Mouse (Mus musculus) stomach, embryonic 16.5 days (tissue): ENCODE results near the gene Agtr1b. TPM values are rescaled to one million over a fixed set of nuclear protein-coding genes. Genes with fewer than 3 reads are reported as not detected.

Source experiments
- ATAC-seq: fragments of 200-750 bp; cut with Nextera tagmentation; 2 replicates; pipeline ENCODE4 v1.8.0; 2017; ENCODE audit warnings: moderate number of reproducible peaks, moderate TSS enrichment; ENCODE audit not compliant: insufficient read depth, low FRiP score
- H3K27ac ChIP-seq: fragments of 300-500 bp; sonication (generic); 2 replicates; pipeline ENCODE4 v1.5.1; 2014; ENCODE audit warnings: low read length
- H3K27me3 ChIP-seq: fragments of 300-500 bp; sonication (generic); 2 replicates; pipeline ENCODE4 v1.6.1; 2014; ENCODE audit warnings: low read length, control low read depth, mixed read lengths; ENCODE audit not compliant: control insufficient read depth, insufficient read depth
- H3K36me3 ChIP-seq: fragments of 300-500 bp; sonication (generic); 2 replicates; pipeline ENCODE4 v1.6.1; 2014; ENCODE audit warnings: low read length; ENCODE audit not compliant: control insufficient read depth, insufficient read depth
- H3K4me1 ChIP-seq: fragments of 300-500 bp; sonication (generic); 2 replicates; pipeline ENCODE4 v1.6.1; 2014; ENCODE audit warnings: low read length, control low read depth, mixed read lengths; ENCODE audit not compliant: control insufficient read depth, insufficient read depth
- H3K4me2 ChIP-seq: fragments of 300-500 bp; sonication (generic); 2 replicates; pipeline ENCODE4 v1.6.1; 2014; ENCODE audit warnings: low read depth, low read length, mixed read lengths
- H3K4me3 ChIP-seq: fragments of 300-500 bp; sonication (generic); replicated peaks from 2 replicates; pipeline ENCODE4 v1.5.1; 2014; ENCODE audit warnings: mild to moderate bottlenecking, low read length
- H3K9ac ChIP-seq: fragments of 300-500 bp; sonication (generic); 2 replicates; pipeline ENCODE4 v1.6.1; 2014; ENCODE audit warnings: low read length
- H3K9me3 ChIP-seq: fragments of 300-500 bp; sonication (generic); replicated peaks from 2 replicates; pipeline ENCODE4 v1.6.1; 2016; ENCODE audit warnings: low read length, control low read depth; ENCODE audit not compliant: control insufficient read depth
- WGBS: fragments of 180-500 bp; shearing (Covaris S2); extraction: QIAGEN DNeasy Blood & Tissue Kit; methylation state at CpG from one replicate; pipeline ENCODE4 v1.1.7; 2014; 5-methylcytosine and 5-hydroxymethylcytosine counted together
- polyA plus RNA-seq: library from polyadenylated mRNA; unstranded; fragments of >200 nt; fragmentation: Nextera tagmentation; extraction: Ambion mirVana; gene quantifications from 2 replicates; pipeline ENCODE4 v1.2.1, GENCODE M21; 2015

Agtr1b gene
- polyA plus RNA-seq, 1 experiment from 2014 or later, result 3.6 TPM

DNA sequence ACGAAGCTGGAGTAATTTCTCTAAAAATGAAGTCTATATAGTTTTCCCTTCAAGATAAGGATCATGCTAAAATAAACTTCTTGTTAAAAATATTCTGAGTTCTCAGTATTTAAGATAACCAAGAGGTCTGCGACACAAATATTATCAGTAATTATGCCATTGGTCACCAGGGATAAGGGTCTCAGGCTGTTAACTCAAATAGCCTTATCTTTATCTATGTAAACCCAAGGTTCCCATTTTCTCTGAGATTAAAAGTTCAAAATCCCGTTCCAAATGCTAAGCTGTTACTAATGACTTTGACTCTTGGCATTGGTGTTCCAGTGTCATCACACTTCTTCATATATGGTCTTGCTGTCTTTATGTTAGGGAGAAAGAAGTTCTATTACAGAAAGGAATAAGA lies 71.4 kb downstream of the Agtr1b start:
- Histone ChIP-seq H3K9me3 (no peaks in the 10 kb centered on the region), H3K9ac (no peak overlapping the region), H3K36me3 (no peaks in the 10 kb centered on the region), H3K27ac (no peak overlapping the region), H3K4me3 (no peak overlapping the region), H3K27me3 (no peaks in the 10 kb centered on the region), H3K4me1 (no peaks in the 10 kb centered on the region), H3K4me2 (no peak overlapping the region)
- no peak for ATAC-seq
- WGBS, result 50% methylated on average over 3 of the region's 3 CpGs

DNA sequence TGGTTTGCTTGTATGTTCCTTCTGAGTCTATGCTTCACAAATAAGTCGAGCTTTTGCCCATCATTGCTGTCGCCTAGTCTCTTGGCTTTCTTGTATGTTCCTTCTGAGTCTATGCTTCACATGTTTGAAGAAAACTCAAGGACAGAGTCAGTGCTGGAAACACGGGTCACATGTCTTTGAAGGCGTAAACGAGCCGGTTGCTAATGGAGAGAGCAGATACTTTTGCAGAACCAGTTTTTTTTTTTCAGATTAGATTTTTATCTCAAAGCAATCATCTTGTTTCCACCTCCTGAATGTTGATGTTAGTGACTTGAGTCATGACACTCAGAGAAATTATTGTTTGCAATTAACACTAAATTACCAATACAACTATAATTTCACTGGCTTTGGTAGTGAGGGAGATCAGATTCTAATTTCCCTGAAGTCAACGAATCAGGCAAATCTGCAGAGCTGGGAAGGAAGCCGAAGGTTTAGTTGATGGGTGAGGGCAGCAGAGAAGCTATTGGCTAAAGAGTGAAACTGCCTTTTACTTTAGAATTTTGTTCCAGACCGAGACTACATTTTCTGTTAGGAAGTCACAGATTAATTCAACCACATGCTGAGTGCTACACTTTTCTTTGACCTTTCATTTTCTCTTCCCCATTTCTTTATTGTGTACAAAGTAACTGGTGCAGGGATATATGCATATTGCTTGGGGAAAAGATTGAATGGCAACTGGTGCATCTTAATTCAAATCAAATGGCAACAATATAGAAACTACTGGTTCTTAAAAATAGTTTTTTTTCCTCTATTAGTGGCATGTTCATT lies 72.2 kb downstream of the Agtr1b start:
- 76% methylated on average over 9 of the region's 9 CpGs for WGBS
- ATAC-seq, result no peak
- Histone ChIP-seq H3K4me3 (no peak overlapping the region), H3K4me2 (no peak overlapping the region), H3K36me3 (no peaks in the 10 kb centered on the region), H3K9ac (no peak overlapping the region), H3K27me3 (no peaks in the 10 kb centered on the region), H3K9me3 (no peaks in the 10 kb centered on the region), H3K4me1 (no peaks in the 10 kb centered on the region), H3K27ac (no peak overlapping the region)

GRCm38 (mm10) chr3:20291370-20291769 lies 75.6 kb downstream of the Agtr1b start:
- Histone ChIP-seq H3K4me3 (no peak overlapping the region), H3K9me3 (no peaks in the 10 kb centered on the region), H3K27me3 (no peaks in the 10 kb centered on the region), H3K36me3 (no peaks in the 10 kb centered on the region), H3K27ac (no peak overlapping the region), H3K4me2 (no peak overlapping the region), H3K4me1 (no peaks in the 10 kb centered on the region), H3K9ac (no peak overlapping the region)
- no peak for ATAC-seq

- WGBS, result 58% methylated on average over 2 of the region's 2 CpGs
- Histone ChIP-seq H3K27ac (no peak overlapping the region), H3K4me3 (no peak overlapping the region), H3K9me3 (no peaks in the 10 kb centered on the region), H3K4me2 (no peak overlapping the region), H3K9ac (no peak overlapping the region), H3K4me1 (no peaks in the 10 kb centered on the region), H3K36me3 (no peaks in the 10 kb centered on the region), H3K27me3 (no peaks in the 10 kb centered on the region)
- no peak for ATAC-seq
Measured at GRCm38 (mm10) chr3:20288761-20289160, 78.2 kb downstream of the Agtr1b start.

DNA sequence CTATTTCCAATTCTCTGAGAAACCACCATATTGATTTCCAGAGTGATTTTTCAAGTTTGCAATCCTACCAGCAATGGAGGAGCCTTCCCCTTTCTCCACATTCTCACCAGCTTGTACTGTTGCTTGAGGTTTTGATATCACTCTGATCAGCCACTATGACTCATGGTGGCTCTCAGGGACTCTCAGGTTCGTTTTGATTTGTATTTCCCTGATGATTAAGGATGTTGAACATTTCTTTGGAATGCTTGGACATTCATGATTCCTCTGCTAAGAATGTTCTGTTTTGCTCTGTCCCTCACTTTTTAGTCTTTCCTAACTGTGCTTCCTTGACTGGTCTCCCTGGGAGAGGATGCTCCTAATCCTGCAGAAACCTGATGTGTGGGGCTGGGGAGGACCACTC lies 85.2 kb downstream of the Agtr1b start:
- 60% methylated on average over 1 of the region's 1 CpGs for WGBS
- no peak for ATAC-seq

GRCm38 (mm10) chr3:20275633-20276032 lies 91.3 kb downstream of the Agtr1b start, which contains the start of gene Cpb1:
Gene Cpb1, minus strand, starts transcription at chr3:20275733.
- no peak for ATAC-seq
- no peaks in the 10 kb centered on the region for H3K9me3 ChIP-seq
- H3K9ac ChIP-seq, result no peak within 1 kb of the TSS
- H3K4me2 ChIP-seq, result no peak within 1 kb of the TSS
- WGBS, result 76% methylated on average over 3 of the region's 3 CpGs
- no peaks in the 10 kb centered on the region for H3K36me3 ChIP-seq
- H3K4me1 ChIP-seq, result no peaks in the 10 kb centered on the region
- no peak within 1 kb of the TSS for H3K27ac ChIP-seq
- no peak within 1 kb of the TSS for H3K4me3 ChIP-seq
- no peaks in the 10 kb centered on the region for H3K27me3 ChIP-seq

More for the DNA sequence above, 85.2 kb downstream of the Agtr1b start:
- Histone ChIP-seq H3K27me3 (no peaks in the 10 kb centered on the region), H3K4me3 (no peak overlapping the region), H3K9me3 (no peaks in the 10 kb centered on the region), H3K4me2 (no peak overlapping the region), H3K4me1 (no peaks in the 10 kb centered on the region), H3K9ac (no peak overlapping the region), H3K27ac (no peak overlapping the region), H3K36me3 (no peaks in the 10 kb centered on the region)

Other genes starting within 250 kb of the Agtr1b start
- gene Gyg, start 211.9 kb downstream of the Agtr1b start, polyA plus RNA-seq, result 52.5 TPM in 2 replicates
- 17.9 and 36.5 TPM in 2 replicates for gene Cpa3, start 125.0 kb downstream of the Agtr1b start, polyA plus RNA-seq
- 150 and 191 TPM in 2 replicates for gene Cpb1, start 91.4 kb downstream of the Agtr1b start, polyA plus RNA-seq